Mouse (Mus musculus) B cell, adult 2 months (primary cell): ENCODE data around the gene Fam229b.

Source experiments
- DNase-seq, 2 experiments: peaks; one replicate each; pipeline ENCODE4 v3.0.0; 2022

Fam229b gene

GRCm38 (mm10) chr10:39133462-39134310 lies at the start of gene Fam229b, which contains the start of gene Tube1:
Gene Fam229b, minus strand, starts transcription at chr10:39133914.
Gene Tube1, plus strand, starts transcription at chr10:39133976.
- DNase-seq: peak; percentile 78 to 82

- no peak for DNase-seq
These were observed 43.3 kb upstream of the Fam229b start for GRCm38 (mm10) chr10:39176981-39177380.

GRCm38 (mm10) chr10:39173077-39173476 lies 39.4 kb upstream of the Fam229b start:
- no peak for DNase-seq

GRCm38 (mm10) chr10:39172540-39172931 lies 38.8 kb upstream of the Fam229b start:
- no peak for DNase-seq

- DNase-seq: peak; percentile 94 to 97
These were observed 38.2 kb upstream of the Fam229b start for GRCm38 (mm10) chr10:39171603-39172539.

GRCm38 (mm10) chr10:39171134-39171533 lies 37.4 kb upstream of the Fam229b start:
- peak; percentile 93 to 95 for DNase-seq

- peak in 1 of 2 experiments; percentile 17 for DNase-seq
These were observed 37.0 kb upstream of the Fam229b start for GRCm38 (mm10) chr10:39170706-39171105.

GRCm38 (mm10) chr10:39170181-39170580 lies 36.5 kb upstream of the Fam229b start:
- peak; percentile 85 for DNase-seq

GRCm38 (mm10) chr10:39169642-39170041 lies 35.9 kb upstream of the Fam229b start:
- DNase-seq: peak in 1 of 2 experiments; percentile 14

- DNase-seq: no peak
These were observed 33.9 kb upstream of the Fam229b start for GRCm38 (mm10) chr10:39167611-39168010.

- DNase-seq: no peak
These were observed 32.0 kb upstream of the Fam229b start for GRCm38 (mm10) chr10:39165632-39166115.

GRCm38 (mm10) chr10:39163694-39164093 lies 30.0 kb upstream of the Fam229b start, which contains the start of gene Ccn6:
Gene Ccn6, minus strand, starts transcription at chr10:39163794.
- DNase-seq: no peak

- DNase-seq: no peak
These were observed 29.2 kb upstream of the Fam229b start for GRCm38 (mm10) chr10:39162666-39163484.

GRCm38 (mm10) chr10:39161406-39161805 lies 27.7 kb upstream of the Fam229b start:
- DNase-seq: no peak

GRCm38 (mm10) chr10:39158306-39158705 lies 24.6 kb upstream of the Fam229b start:
- no peak for DNase-seq

GRCm38 (mm10) chr10:39157321-39157720 lies 23.6 kb upstream of the Fam229b start:
- no peak for DNase-seq

- DNase-seq: no peak
These were observed 23.0 kb upstream of the Fam229b start for GRCm38 (mm10) chr10:39156719-39157118.

GRCm38 (mm10) chr10:39142216-39142615 lies 8.5 kb upstream of the Fam229b start:
- no peak for DNase-seq

GRCm38 (mm10) chr10:39141401-39141800 lies 7.7 kb upstream of the Fam229b start:
- DNase-seq: no peak

GRCm38 (mm10) chr10:39140843-39141242 lies 7.1 kb upstream of the Fam229b start:
- DNase-seq: no peak

GRCm38 (mm10) chr10:39138761-39139160 lies 5.0 kb upstream of the Fam229b start:
- no peak for DNase-seq

- DNase-seq: no peak
These were observed 4.1 kb upstream of the Fam229b start for GRCm38 (mm10) chr10:39137766-39138165.
